Mouse (Mus musculus) heart, embryonic 14.5 days (tissue): ENCODE data around the gene Dkkl1. TPM values are rescaled to one million over a fixed set of nuclear protein-coding genes. Genes with fewer than 3 reads are reported as not detected.
A peak's percentile ranks its signal among the peaks of the same experiment; 100 is the strongest.

Experiments used
- ATAC-seq: fragments of 200-750 bp; cut with Nextera tagmentation; 2 replicates; pipeline ENCODE4 v1.8.0; 2017; ENCODE audit warnings: low read depth, moderate TSS enrichment; ENCODE audit not compliant: insufficient number of reproducible peaks, insufficient read depth, low FRiP score
- H3K27ac ChIP-seq, 2 experiments: fragments of 200-500 bp in 1 of 2; fragments of 300-500 bp in 1 of 2; sonication (generic) in 1 of 2; replicated peaks in 1 of 2; 2 replicates each; pipeline ENCODE4 v1.5.1; 2012 to 2014; ENCODE audit warnings: low read depth in 2 of 2, low read length in 2 of 2, control low read depth in 1 of 2, mild to moderate bottlenecking in 1 of 2, mixed read lengths in 1 of 2; ENCODE audit not compliant: control insufficient read depth in 1 of 2, insufficient read depth in 1 of 2
- H3K27me3 ChIP-seq: fragments of 300-500 bp; sonication (generic); 2 replicates; pipeline ENCODE4 v1.6.1; 2014; ENCODE audit warnings: mild to moderate bottlenecking, low read length, control low read depth; ENCODE audit not compliant: control insufficient read depth, insufficient read depth
- H3K36me3 ChIP-seq: fragments of 300-500 bp; sonication (generic); 2 replicates; pipeline ENCODE4 v1.6.1; 2014; ENCODE audit warnings: mild to moderate bottlenecking, control low read depth, low read length, mixed read lengths; ENCODE audit not compliant: control insufficient read depth, insufficient read depth
- H3K4me1 ChIP-seq, 2 experiments: fragments of 200-500 bp in 1 of 2; fragments of 300-500 bp in 1 of 2; sonication (generic) in 1 of 2; 2 replicates each; pipeline ENCODE4 v1.6.1; 2012 to 2014; ENCODE audit warnings: low read length in 2 of 2, control low read depth in 1 of 2, mixed read lengths in 1 of 2; ENCODE audit not compliant: control insufficient read depth in 2 of 2, insufficient read depth in 2 of 2
- H3K4me2 ChIP-seq: fragments of 300-500 bp; sonication (generic); 2 replicates; pipeline ENCODE4 v1.6.1; 2014; ENCODE audit warnings: mild to moderate bottlenecking, low read length
- H3K4me3 ChIP-seq, 2 experiments: fragments of 200-500 bp in 1 of 2; fragments of 300-500 bp in 1 of 2; sonication (generic) in 1 of 2; 2 replicates each; pipeline ENCODE4 v1.5.1; 2012 to 2014; ENCODE audit warnings: low read length in 2 of 2, mild to moderate bottlenecking in 2 of 2, control low read depth in 1 of 2, low read depth in 1 of 2, moderate library complexity in 1 of 2; ENCODE audit not compliant: control insufficient read depth in 1 of 2, insufficient read depth in 1 of 2
- H3K9ac ChIP-seq: fragments of 300-500 bp; sonication (generic); 2 replicates; pipeline ENCODE4 v1.6.1; 2014; ENCODE audit warnings: mild to moderate bottlenecking, low read length
- H3K9me3 ChIP-seq: fragments of 300-500 bp; sonication (generic); 2 replicates; pipeline ENCODE4 v1.6.1; 2016; ENCODE audit warnings: low read length, control low read depth; ENCODE audit not compliant: control insufficient read depth
- WGBS: fragments of 180-500 bp; shearing (Covaris S2); extraction: QIAGEN DNeasy Blood & Tissue Kit; methylation state at CpG from one replicate; pipeline ENCODE4 v1.1.7; 2014; 5-methylcytosine and 5-hydroxymethylcytosine counted together
- polyA plus RNA-seq: library from polyadenylated mRNA; unstranded; fragments of >200 nt; fragmentation: Nextera tagmentation; extraction: Ambion mirVana; gene quantifications from 2 replicates; pipeline ENCODE4 v1.2.1, GENCODE M21; 2014

The Dkkl1 gene
- polyA plus RNA-seq, 1 experiment from 2014 or later: 1.7 TPM

GRCm38 (mm10) chr7:45191161-45191560, 20.8 kb downstream of the Dkkl1 start:
- peaks cover 48% of the 10 kb centered on the region for H3K27me3 ChIP-seq
- no peak for ATAC-seq

DNA sequence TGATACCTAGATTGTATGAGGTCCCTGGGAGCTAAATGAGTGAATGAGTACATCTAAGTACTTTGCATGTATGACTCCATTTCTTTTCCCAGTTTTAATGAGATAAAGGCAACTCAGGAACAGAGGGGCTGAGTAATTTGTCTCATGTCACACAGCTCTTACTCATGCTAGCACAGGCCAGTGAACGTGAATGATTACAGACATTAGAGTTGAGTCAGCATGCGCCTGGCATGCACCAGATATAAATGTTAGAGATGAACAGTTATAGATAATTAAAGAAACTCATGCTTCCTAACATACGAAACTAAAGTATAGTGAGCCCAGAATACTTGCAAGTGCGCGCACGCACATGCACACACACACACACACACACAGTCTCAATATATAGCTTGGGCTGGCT, 21.8 kb downstream of the Dkkl1 start:
- H3K4me3 ChIP-seq: no peak overlapping the region
- no peak overlapping the region for H3K27ac ChIP-seq
- H3K9me3 ChIP-seq: no peaks in the 10 kb centered on the region
- no peaks in the 10 kb centered on the region for H3K36me3 ChIP-seq
- no peak overlapping the region for H3K4me2 ChIP-seq
- ATAC-seq: no peak
- H3K4me1 ChIP-seq: peaks cover 10 to 11% of the 10 kb centered on the region in 2 experiments; a peak in 3 of 4 replicates
- H3K9ac ChIP-seq: no peak overlapping the region
- WGBS: 84% methylated on average over 6 of the region's 6 CpGs
- H3K27me3 ChIP-seq: peaks cover 58% of the 10 kb centered on the region

More at GRCm38 (mm10) chr7:45191161-45191560, 20.8 kb downstream of the Dkkl1 start:
- 56% methylated on average over 2 of the region's 2 CpGs for WGBS
- Histone ChIP-seq H3K27ac (no peak overlapping the region), H3K9me3 (no peaks in the 10 kb centered on the region), H3K4me3 (no peak overlapping the region), H3K9ac (no peak overlapping the region), H3K36me3 (no peaks in the 10 kb centered on the region), H3K4me2 (no peak overlapping the region), H3K4me1 (peaks cover 15% of the 10 kb centered on the region in 2 experiments; a peak in 3 of 4 replicates)

DNA sequence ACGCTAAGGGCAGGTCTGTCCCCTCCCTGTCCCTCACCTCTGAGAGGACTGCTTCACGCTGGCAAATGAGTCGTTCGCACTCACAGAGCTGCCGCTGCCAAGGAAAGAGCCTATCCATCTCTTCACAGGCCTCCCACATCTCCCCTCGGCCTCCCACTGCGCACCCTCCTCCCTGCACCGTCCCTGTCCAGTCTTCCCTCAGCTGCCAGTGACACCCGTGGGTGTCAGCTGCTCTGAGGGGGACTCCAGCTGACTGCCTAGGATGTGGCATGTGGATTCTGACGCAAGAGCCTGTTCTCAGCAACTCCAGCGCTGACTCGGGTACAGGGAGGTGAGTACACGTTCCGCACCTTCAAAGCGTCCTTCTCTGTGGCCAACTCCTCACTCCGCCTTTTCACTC, 22.3 kb downstream of the Dkkl1 start:
- Histone ChIP-seq H3K4me2 (no peak overlapping the region), H3K4me1 (peaks cover 7 to 8% of the 10 kb centered on the region in 2 experiments; a peak in 3 of 4 replicates), H3K4me3 (no peak overlapping the region), H3K27me3 (peaks cover 64% of the 10 kb centered on the region), H3K9ac (no peak overlapping the region), H3K9me3 (no peaks in the 10 kb centered on the region), H3K27ac (no peak overlapping the region), H3K36me3 (no peaks in the 10 kb centered on the region)
- WGBS: 39% methylated on average over 16 of the region's 16 CpGs
- ATAC-seq: no peak

- Histone ChIP-seq H3K36me3 (no peaks in the 10 kb centered on the region), H3K9me3 (no peaks in the 10 kb centered on the region), H3K4me3 (no peak overlapping the region), H3K4me2 (no peak overlapping the region), H3K27me3 (peaks cover 94% of the 10 kb centered on the region), H3K9ac (no peak overlapping the region), H3K27ac (no peak overlapping the region), H3K4me1 (peaks cover 4 to 17% of the 10 kb centered on the region in 2 experiments; a peak in 3 of 4 replicates)
- ATAC-seq: no peak
- WGBS: 55% methylated on average over 7 of the region's 7 CpGs
Observed at GRCm38 (mm10) chr7:45185921-45186320, 26.0 kb downstream of the Dkkl1 start.

GRCm38 (mm10) chr7:45183672-45184071, 28.3 kb downstream of the Dkkl1 start:
- no peak for ATAC-seq
- Histone ChIP-seq H3K9me3 (no peaks in the 10 kb centered on the region), H3K9ac (no peak overlapping the region), H3K4me1 (peaks cover 5 to 20% of the 10 kb centered on the region in 2 experiments; a peak in 3 of 4 replicates), H3K27me3 (peaks cover 96% of the 10 kb centered on the region), H3K4me3 (no peak overlapping the region), H3K4me2 (no peak overlapping the region), H3K36me3 (no peaks in the 10 kb centered on the region), H3K27ac (no peak overlapping the region)
- WGBS: 51% methylated on average over 7 of the region's 7 CpGs

GRCm38 (mm10) chr7:45182606-45183005, 29.3 kb downstream of the Dkkl1 start:
- Histone ChIP-seq H3K36me3 (no peaks in the 10 kb centered on the region), H3K4me3 (peak overlapping the region; percentile 26 to 31), H3K4me2 (peak overlapping the region; percentile 63), H3K9ac (peak overlapping the region; percentile 59; the same call in 1 of the 2 replicates), H3K4me1 (peaks cover 5 to 20% of the 10 kb centered on the region in 2 experiments; a peak in 3 of 4 replicates), H3K9me3 (no peaks in the 10 kb centered on the region), H3K27ac (no peak overlapping the region), H3K27me3 (peaks cover 97% of the 10 kb centered on the region)
- 15% methylated on average over 11 of the region's 11 CpGs for WGBS
- no peak for ATAC-seq

DNA sequence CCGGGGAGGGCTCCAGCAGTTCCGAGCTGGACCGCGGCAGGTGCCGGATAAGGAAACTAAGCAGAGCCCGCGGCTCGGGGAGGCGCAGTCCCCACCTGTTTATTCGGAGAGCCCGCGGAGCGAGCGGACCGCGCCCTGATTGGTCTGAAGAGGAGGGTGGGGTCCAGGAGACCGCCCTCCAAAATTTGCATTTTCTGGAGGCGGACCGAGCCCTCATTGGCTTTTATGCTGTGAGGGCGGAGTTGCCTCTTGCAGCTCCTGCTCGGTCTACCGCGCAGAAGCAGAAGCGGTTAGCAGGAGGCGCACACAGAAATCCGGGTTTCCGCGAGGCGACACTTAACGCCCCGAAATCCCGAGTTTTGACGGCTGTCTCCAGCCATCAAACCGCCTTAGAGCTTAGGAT, 29.7 kb downstream of the Dkkl1 start:
- peak overlapping the region; percentile 26 to 31 for H3K4me3 ChIP-seq
- H3K27me3 ChIP-seq: peaks cover 99% of the 10 kb centered on the region
- H3K4me1 ChIP-seq: peaks cover 5 to 20% of the 10 kb centered on the region in 2 experiments; a peak in 3 of 4 replicates
- H3K4me2 ChIP-seq: peak overlapping the region; percentile 63
- no peak overlapping the region for H3K27ac ChIP-seq
- no peaks in the 10 kb centered on the region for H3K9me3 ChIP-seq
- no peaks in the 10 kb centered on the region for H3K36me3 ChIP-seq
- under 1% methylated on average over 34 of the region's 34 CpGs for WGBS
- peak overlapping the region; percentile 59; the same call in 1 of the 2 replicates for H3K9ac ChIP-seq
- peak; percentile 52; the same call in 1 of the 2 replicates for ATAC-seq

GRCm38 (mm10) chr7:45181540-45181939, 30.4 kb downstream of the Dkkl1 start:
- Histone ChIP-seq H3K4me2 (peak overlapping the region; percentile 63), H3K27me3 (peaks cover 100% of the 10 kb centered on the region), H3K4me1 (peaks cover 5 to 20% of the 10 kb centered on the region in 2 experiments; a peak in 3 of 4 replicates), H3K27ac (no peak overlapping the region), H3K9ac (no peak overlapping the region), H3K36me3 (no peaks in the 10 kb centered on the region), H3K9me3 (no peaks in the 10 kb centered on the region), H3K4me3 (peak overlapping the region in 1 of 2 experiments; percentile 26; a peak in 2 of 4 replicates)
- no peak for ATAC-seq
- WGBS: 6% methylated on average over 29 of the region's 35 CpGs
